Mouse (Mus musculus) urinary bladder, postnatal 25 days (tissue): ENCODE results near the gene Myb.

Experiments
- DNase-seq: peaks from one replicate; pipeline ENCODE4 v3.0.0; 2022; ENCODE audit warnings: low spot score

The Myb gene

GRCm38 (mm10) chr10:21082447-21082846, 78.3 kb downstream of the Myb start:
- no peak for DNase-seq

- no peak for DNase-seq
Observed at GRCm38 (mm10) chr10:21077151-21077719, 83.5 kb downstream of the Myb start.

GRCm38 (mm10) chr10:21076731-21077130, 84.1 kb downstream of the Myb start:
- DNase-seq, result no peak

GRCm38 (mm10) chr10:21076137-21076536, 84.6 kb downstream of the Myb start:
- no peak for DNase-seq
